Mouse (Mus musculus) stomach, embryonic 15.5 days (tissue): Measurements from ENCODE around the gene Polr2j. TPM values are rescaled to one million over a fixed set of nuclear protein-coding genes. Genes with fewer than 3 reads are reported as not detected.

ENCODE experiments used
- ATAC-seq: fragments of 200-750 bp; cut with Nextera tagmentation; 2 replicates; pipeline ENCODE4 v1.8.0; 2017; ENCODE audit warnings: low read depth, moderate number of reproducible peaks, moderate TSS enrichment; ENCODE audit not compliant: insufficient read depth, low FRiP score
- H3K27ac ChIP-seq: fragments of 300-500 bp; sonication (generic); 2 replicates; pipeline ENCODE4 v1.5.1; 2015; ENCODE audit warnings: mild to moderate bottlenecking, inconsistent platforms
- H3K27me3 ChIP-seq: fragments of 300-500 bp; sonication (generic); replicated peaks from 2 replicates; pipeline ENCODE4 v1.6.1; 2015; ENCODE audit warnings: inconsistent platforms
- H3K36me3 ChIP-seq: fragments of 300-500 bp; sonication (generic); 2 replicates; pipeline ENCODE4 v1.6.1; 2015; ENCODE audit warnings: inconsistent platforms
- H3K4me1 ChIP-seq: fragments of 300-500 bp; sonication (generic); 2 replicates; pipeline ENCODE4 v1.6.1; 2015; ENCODE audit warnings: inconsistent platforms
- H3K4me2 ChIP-seq: fragments of 300-500 bp; sonication (generic); 2 replicates; pipeline ENCODE4 v1.6.1; 2015; ENCODE audit warnings: mild to moderate bottlenecking, inconsistent platforms
- H3K4me3 ChIP-seq: fragments of 300-500 bp; sonication (generic); replicated peaks from 2 replicates; pipeline ENCODE4 v1.5.1; 2015; ENCODE audit warnings: inconsistent platforms
- H3K9ac ChIP-seq: fragments of 300-500 bp; sonication (generic); 2 replicates; pipeline ENCODE4 v1.6.1; 2015; ENCODE audit warnings: inconsistent platforms
- H3K9me3 ChIP-seq: fragments of 300-500 bp; sonication (generic); 2 replicates; pipeline ENCODE4 v1.6.1; 2016; ENCODE audit warnings: inconsistent platforms
- WGBS: fragments of 180-500 bp; shearing (Covaris S2); methylation state at CpG from one replicate; pipeline ENCODE4 v1.1.7; 2015; 5-methylcytosine and 5-hydroxymethylcytosine counted together
- polyA plus RNA-seq: library from polyadenylated mRNA; unstranded; fragments of >200 nt; fragmentation: Nextera tagmentation; extraction: Ambion mirVana; gene quantifications from 2 replicates; pipeline ENCODE4 v1.2.1, GENCODE M21; 2015

Polr2j gene
- 209 and 218 TPM in 2 replicates for polyA plus RNA-seq

DNA sequence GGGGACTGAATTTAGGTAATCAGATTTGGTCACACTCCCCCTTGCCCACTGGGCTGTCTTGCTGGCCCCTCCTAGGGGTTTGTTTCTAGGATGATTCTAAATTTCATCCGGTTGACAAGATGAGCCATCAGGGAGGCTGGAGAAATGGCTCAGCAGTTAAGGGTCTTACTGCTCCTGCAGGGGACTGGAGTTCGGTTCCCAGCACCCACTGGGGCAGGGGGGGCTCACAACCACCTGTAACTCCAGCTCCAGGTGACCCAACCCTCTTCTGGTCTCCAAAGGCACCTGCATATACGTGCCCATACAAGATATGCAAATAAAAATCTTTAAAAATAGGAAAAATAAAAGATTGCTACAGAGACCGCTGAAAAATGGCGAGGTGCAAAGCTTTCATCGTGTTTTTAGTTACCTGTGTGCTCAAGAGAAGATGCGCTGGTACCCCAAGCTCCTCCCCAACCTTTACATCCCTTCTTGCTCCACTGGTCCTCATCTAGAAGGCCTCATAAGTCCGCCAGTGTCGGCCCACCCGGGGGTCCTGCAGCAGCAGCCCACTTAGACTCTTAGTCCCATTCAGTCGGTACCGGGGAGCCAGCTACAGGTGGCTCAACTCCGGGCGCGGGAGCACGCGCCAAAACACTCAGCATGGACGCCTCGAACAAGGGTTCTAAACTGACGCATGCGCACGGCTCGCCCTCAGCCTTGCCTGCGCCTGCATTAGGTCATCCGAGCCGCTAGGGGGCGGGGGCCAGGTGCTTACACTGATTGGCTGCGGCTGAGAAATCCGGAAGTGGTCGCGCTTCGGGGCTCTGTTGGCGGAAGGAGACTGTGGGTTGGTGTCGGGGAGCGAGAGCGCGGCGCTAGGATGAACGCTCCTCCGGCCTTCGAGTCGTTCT, at the start of gene Polr2j:
Gene Polr2j, plus strand, starts transcription at position 741 of the 893 bp plus-strand sequence.
- peak; percentile 92 for ATAC-seq
- Histone ChIP-seq H3K4me1 (peaks cover 13% of the 10 kb centered on the region), H3K27ac (no peak within 1 kb of the TSS), H3K27me3 (no peaks in the 10 kb centered on the region), H3K36me3 (peaks cover 9% of the 10 kb centered on the region), H3K4me3 (peak within 1 kb of the TSS; percentile 84), H3K4me2 (peak within 1 kb of the TSS; percentile 82), H3K9ac (peak within 1 kb of the TSS; percentile 73), H3K9me3 (no peaks in the 10 kb centered on the region)
- 3% methylated on average over 42 of the region's 42 CpGs for WGBS

DNA sequence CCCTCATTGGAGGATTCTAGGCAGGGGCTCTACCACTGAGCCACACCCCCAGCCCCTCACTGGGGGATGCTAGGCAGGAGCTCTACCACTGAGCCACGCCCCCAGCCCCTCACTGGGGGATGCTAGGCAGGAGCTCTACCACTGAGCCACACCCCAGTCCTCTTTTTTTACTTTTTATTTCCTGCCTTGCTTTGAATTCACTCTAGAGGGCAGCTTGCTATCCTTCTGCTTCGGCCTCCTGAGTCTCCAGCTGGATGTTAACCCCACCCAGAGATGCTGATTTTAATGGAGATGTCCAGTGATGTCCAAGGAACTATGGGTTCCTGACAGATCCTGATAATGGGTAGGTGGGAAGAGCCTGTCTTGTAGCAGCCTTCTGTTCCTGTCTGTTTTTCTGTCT, 47.0 kb upstream of the Polr2j start:
- Histone ChIP-seq H3K27ac (no peak overlapping the region), H3K27me3 (no peaks in the 10 kb centered on the region), H3K9ac (no peak overlapping the region), H3K36me3 (no peaks in the 10 kb centered on the region), H3K4me1 (no peaks in the 10 kb centered on the region), H3K9me3 (no peaks in the 10 kb centered on the region), H3K4me2 (no peak overlapping the region), H3K4me3 (no peak overlapping the region)
- no peak for ATAC-seq
- 74% methylated on average over 2 of the region's 2 CpGs for WGBS

DNA sequence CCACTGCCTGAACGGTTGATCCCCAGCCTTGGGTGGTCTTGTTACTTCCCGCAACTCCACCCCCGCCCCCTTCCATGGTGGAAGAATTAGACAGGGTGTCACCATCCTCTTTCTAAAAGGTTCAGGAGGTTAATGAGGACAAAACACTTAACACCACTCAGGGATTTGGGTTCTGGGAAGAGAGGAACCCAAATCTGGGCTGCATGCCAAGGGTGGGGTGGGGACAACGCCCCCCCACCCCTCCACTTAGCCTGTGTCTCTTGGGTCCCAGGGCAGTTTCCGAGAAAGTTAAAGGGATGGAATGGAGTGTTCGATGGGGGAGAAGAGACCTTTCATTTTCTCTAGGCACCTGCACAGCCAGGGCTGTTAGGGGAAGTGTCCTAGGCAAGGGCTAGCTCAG, 43.4 kb upstream of the Polr2j start:
- Histone ChIP-seq H3K36me3 (no peaks in the 10 kb centered on the region), H3K9me3 (no peaks in the 10 kb centered on the region), H3K9ac (no peak overlapping the region), H3K27me3 (no peaks in the 10 kb centered on the region), H3K4me3 (no peak overlapping the region), H3K4me1 (peaks cover 6% of the 10 kb centered on the region; the same call in 1 of the 2 replicates), H3K27ac (no peak overlapping the region), H3K4me2 (no peak overlapping the region)
- WGBS, result 58% methylated on average over 6 of the region's 6 CpGs
- ATAC-seq, result no peak

DNA sequence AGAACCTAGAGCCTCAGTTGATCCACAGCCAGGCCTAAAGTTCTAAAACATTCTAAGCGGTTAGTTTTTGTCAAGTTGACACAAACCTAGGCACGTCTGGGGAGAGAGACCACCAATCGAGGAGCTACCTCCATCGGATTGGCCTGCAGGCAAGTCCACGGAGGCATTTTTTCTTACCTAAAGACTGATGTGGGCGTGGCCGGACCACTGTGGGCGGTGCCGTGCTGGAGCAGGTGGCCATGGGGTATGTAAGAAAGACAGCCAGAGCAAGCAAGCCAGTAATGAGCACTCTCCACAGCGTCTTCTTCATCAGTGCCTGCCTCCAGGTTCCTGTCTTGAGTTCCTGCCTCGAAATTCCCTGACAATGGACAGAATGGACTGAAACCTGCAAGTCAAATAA, 42.9 kb upstream of the Polr2j start:
- H3K27me3 ChIP-seq, result no peaks in the 10 kb centered on the region
- H3K9ac ChIP-seq, result no peak overlapping the region
- H3K9me3 ChIP-seq, result no peaks in the 10 kb centered on the region
- ATAC-seq, result no peak
- H3K36me3 ChIP-seq, result no peaks in the 10 kb centered on the region
- peaks cover 6% of the 10 kb centered on the region; the same call in 1 of the 2 replicates for H3K4me1 ChIP-seq
- H3K4me3 ChIP-seq, result no peak overlapping the region
- H3K4me2 ChIP-seq, result no peak overlapping the region
- H3K27ac ChIP-seq, result no peak overlapping the region
- WGBS, result 66% methylated on average over 11 of the region's 11 CpGs

DNA sequence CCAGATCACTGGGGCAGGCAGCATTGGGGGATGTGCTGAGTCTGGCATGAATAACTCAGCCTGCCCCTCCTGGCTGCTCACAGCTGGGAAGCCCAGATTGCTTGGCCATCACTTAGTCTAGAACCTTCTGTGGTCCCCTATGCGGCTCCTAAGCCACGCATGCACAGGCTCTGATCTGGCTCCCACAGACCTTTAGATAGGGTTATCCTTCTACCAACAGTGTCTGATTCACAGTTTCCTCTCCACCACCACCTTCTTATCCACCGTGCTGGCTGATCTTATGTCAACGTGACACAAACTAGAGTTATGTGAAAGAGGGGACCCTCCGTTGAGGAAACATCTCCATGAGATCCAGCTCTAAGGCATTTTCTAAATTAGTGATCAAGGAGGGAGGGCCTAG, 41.4 kb upstream of the Polr2j start:
- Histone ChIP-seq H3K4me3 (no peak overlapping the region), H3K4me1 (peaks cover 6% of the 10 kb centered on the region; the same call in 1 of the 2 replicates), H3K9ac (no peak overlapping the region), H3K4me2 (no peak overlapping the region), H3K27ac (no peak overlapping the region), H3K9me3 (no peaks in the 10 kb centered on the region), H3K27me3 (no peaks in the 10 kb centered on the region), H3K36me3 (no peaks in the 10 kb centered on the region)
- 89% methylated on average over 5 of the region's 5 CpGs for WGBS
- no peak for ATAC-seq

DNA sequence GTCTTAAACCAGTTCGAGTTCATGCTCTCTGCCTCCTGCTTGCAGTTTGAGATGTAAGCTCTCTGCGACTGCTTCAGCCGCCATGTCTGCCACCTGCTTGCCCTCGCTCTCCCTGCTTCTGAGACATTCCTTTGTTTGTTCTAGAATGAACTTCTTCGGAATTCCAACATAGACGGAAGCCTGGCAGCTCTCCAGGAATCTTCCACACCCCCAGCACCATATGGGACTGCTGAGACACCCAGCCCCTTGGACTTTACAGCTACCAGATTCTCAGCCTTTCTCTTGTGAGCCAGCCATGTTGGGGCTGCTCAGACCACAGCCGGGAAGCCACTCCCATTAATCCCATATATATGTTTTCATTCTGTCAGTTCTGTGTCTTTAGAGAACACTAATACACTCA, 40.1 kb upstream of the Polr2j start:
- Histone ChIP-seq H3K4me3 (no peak overlapping the region), H3K9ac (no peak overlapping the region), H3K27me3 (no peaks in the 10 kb centered on the region), H3K9me3 (no peaks in the 10 kb centered on the region), H3K4me1 (peaks cover 6% of the 10 kb centered on the region; the same call in 1 of the 2 replicates), H3K36me3 (no peaks in the 10 kb centered on the region), H3K4me2 (no peak overlapping the region), H3K27ac (no peak overlapping the region)
- 24% methylated on average over 7 of the region's 7 CpGs for WGBS
- no peak for ATAC-seq

DNA sequence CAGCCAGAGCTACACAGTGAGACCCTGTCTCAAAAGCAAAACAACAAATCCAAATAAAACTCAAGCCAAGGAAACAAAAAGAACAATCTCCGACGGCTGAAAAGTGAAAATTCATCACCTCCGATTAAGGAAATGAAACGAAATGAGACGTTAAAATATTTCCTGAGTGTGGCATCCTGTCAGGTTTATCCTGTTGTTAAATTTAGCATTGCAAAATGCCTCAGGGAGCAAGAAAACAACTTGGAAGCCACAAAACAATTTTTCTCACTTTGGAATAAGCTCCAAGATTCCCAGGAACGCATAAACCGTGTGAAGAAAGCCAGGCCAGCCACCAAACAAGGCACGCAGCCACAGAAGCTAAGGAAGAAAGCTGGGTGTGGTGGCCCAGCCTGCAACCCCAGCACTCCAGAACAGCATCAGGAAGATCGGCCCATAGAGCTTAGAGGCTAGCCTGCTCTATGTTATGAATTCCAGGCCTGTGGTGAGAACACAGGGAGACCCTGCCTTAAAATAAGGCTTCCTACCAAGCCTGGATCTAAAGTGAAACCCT, 39.4 kb upstream of the Polr2j start:
- Histone ChIP-seq H3K4me2 (no peak overlapping the region), H3K36me3 (no peaks in the 10 kb centered on the region), H3K4me3 (no peak overlapping the region), H3K4me1 (peaks cover 6% of the 10 kb centered on the region; the same call in 1 of the 2 replicates), H3K27me3 (no peaks in the 10 kb centered on the region), H3K9ac (no peak overlapping the region), H3K27ac (peak overlapping the region; percentile 23; the same call in 1 of the 2 replicates), H3K9me3 (no peaks in the 10 kb centered on the region)
- WGBS, result 73% methylated on average over 9 of the region's 9 CpGs
- ATAC-seq, result no peak

DNA sequence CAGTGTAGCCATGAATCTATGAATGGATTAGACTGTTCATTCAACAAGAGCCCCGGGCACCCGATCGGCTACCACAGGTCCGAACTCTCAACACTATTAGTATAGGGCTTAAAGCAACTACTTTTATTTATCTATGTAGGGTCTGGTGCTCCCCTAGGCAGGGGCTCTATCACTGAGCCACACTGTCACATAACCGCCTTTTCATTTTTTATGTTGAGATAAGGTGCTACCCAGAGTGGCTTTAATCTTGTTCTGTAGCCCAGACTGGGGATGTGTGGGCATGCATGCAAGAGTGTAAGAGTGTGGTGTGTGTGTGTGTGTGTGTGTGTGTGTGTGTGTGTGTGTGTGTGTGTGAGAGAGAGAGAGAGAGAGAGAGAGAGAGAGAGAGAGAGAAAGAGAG, 38.3 kb upstream of the Polr2j start:
- Histone ChIP-seq H3K4me1 (peaks cover 6% of the 10 kb centered on the region; the same call in 1 of the 2 replicates), H3K27ac (no peak overlapping the region), H3K4me2 (no peak overlapping the region), H3K4me3 (no peak overlapping the region), H3K27me3 (no peaks in the 10 kb centered on the region), H3K9me3 (no peaks in the 10 kb centered on the region), H3K36me3 (no peaks in the 10 kb centered on the region), H3K9ac (no peak overlapping the region)
- ATAC-seq, result no peak
- WGBS, result 85% methylated on average over 5 of the region's 5 CpGs

DNA sequence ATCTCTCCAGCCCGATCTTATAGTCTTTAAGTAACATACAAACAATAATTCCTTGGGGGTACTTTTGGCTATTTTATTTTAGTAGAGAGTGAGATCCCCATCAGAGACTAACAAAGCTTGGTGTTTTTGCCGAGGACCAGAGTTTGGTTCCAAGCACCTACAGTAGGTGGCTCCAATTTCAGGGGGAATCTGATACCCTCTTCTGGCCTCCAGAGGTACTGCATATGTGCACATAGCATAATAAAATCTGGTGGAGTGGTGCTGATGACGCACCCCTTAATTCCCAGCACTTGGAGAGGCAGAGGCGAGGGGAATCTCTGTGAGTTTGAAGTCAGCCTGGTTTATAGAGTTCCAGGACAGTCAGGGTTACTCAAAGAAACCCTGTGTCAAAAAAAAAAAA, 34.1 kb upstream of the Polr2j start:
- peaks cover 15% of the 10 kb centered on the region for H3K4me1 ChIP-seq
- H3K4me3 ChIP-seq, result no peak overlapping the region
- WGBS, result 82% methylated on average over 4 of the region's 4 CpGs
- H3K27me3 ChIP-seq, result no peaks in the 10 kb centered on the region
- no peaks in the 10 kb centered on the region for H3K36me3 ChIP-seq
- no peak overlapping the region for H3K4me2 ChIP-seq
- no peak for ATAC-seq
- H3K9me3 ChIP-seq, result no peaks in the 10 kb centered on the region
- no peak overlapping the region for H3K27ac ChIP-seq
- no peak overlapping the region for H3K9ac ChIP-seq

DNA sequence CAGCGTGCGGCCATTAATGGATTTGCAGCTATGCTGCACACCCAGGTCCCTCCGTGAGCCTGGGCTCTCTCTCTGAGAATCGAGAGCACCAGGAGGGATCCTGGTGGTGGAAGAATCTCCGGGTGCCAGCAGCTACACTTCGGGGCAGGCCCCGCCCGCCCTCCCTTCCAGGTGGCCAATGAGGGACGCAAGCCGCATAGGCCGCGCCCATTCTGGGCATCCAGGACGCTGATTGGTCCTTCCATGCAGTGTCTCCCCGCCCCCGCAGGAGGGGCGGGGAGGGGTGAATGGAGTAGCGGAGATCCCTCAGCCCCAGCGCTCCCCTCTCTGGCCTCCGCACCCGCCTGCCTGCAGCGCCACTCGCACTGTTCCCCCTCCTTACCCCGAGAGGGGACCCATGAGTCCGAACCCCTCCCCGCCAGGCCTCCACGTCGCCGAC, 32.7 kb upstream of the Polr2j start, which contains the start of gene Rasa4:
Gene Rasa4, plus strand, starts transcription at position 248 of the 439 bp plus-strand sequence.
- Histone ChIP-seq H3K27ac (0 out of 2 replicates have a peak within 1 kb of the TSS, but pooled peaks have one; percentile 18), H3K9ac (peak within 1 kb of the TSS; percentile 50), H3K4me2 (peak within 1 kb of the TSS; percentile 95), H3K4me3 (peak within 1 kb of the TSS; percentile 63), H3K4me1 (peaks cover 15% of the 10 kb centered on the region), H3K9me3 (no peaks in the 10 kb centered on the region), H3K27me3 (no peaks in the 10 kb centered on the region), H3K36me3 (no peaks in the 10 kb centered on the region)
- under 1% methylated on average over 23 of the region's 28 CpGs for WGBS
- ATAC-seq, result peak; percentile 98

DNA sequence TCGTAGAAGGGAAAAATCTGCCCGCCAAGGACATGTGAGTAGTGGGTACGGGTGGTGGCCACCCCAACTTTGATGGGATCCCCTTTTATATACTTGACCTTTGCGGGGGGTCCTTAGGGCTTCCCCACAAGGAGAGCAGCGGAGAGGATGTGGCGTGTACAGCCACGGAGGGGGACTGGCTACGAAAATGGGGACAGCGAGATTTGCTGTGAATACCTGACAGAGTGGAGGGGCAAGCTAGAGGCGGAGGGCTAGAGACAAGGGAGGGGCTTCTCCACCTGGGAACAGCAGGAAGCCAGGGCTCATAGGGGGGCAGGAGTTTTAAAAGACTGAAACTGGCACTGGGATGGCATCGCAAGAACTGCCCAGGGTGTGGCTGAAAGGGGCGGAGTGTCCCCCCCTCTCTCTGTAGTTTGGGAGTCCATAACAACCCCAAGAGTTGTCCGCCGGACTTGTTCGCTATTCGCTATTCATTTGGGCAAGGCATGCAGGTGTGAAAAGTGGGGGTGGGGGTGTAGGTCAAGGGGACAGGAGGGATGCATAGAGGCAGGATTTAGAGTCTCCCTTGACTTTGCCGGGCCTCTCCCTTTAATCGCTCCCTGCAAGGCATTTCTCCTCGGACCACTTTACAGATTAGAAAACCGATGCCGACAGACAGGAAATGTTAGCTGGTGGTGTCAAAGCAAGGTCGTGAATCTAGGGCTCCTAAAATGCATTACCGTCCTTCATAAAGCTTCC, 32.1 kb upstream of the Polr2j start:
- peak overlapping the region; percentile 50 for H3K9ac ChIP-seq
- H3K4me2 ChIP-seq, result peak overlapping the region; percentile 95
- H3K4me3 ChIP-seq, result peak overlapping the region; percentile 63
- peaks cover 15% of the 10 kb centered on the region for H3K4me1 ChIP-seq
- ATAC-seq, result no peak; the same call in 1 of the 2 replicates
- H3K36me3 ChIP-seq, result no peaks in the 10 kb centered on the region
- H3K27ac ChIP-seq, result no peak overlapping the region
- no peaks in the 10 kb centered on the region for H3K9me3 ChIP-seq
- no peaks in the 10 kb centered on the region for H3K27me3 ChIP-seq
- WGBS, result 2% methylated on average over 23 of the region's 23 CpGs
